Mouse (Mus musculus) heart, embryonic 16.5 days (tissue): ENCODE data around the gene Gpc6. TPM values are rescaled to one million over a fixed set of nuclear protein-coding genes. Genes with fewer than 3 reads are reported as not detected.

Experiments
- ATAC-seq: fragments of 200-750 bp; cut with Nextera tagmentation; replicated peaks from 2 replicates; pipeline ENCODE4 v1.8.0; 2017; ENCODE audit warnings: moderate number of reproducible peaks; ENCODE audit not compliant: insufficient read depth, low FRiP score; ENCODE audit errors: extremely low read depth
- H3K27ac ChIP-seq: fragments of 300-500 bp; sonication (generic); 2 replicates; pipeline ENCODE4 v1.5.1; 2014; ENCODE audit warnings: mild to moderate bottlenecking, low read length, control low read depth, moderate library complexity
- H3K27me3 ChIP-seq: fragments of 300-500 bp; sonication (generic); 2 replicates; pipeline ENCODE4 v1.6.1; 2014; ENCODE audit warnings: low read length, mixed read lengths; ENCODE audit not compliant: control insufficient read depth, insufficient read depth
- H3K36me3 ChIP-seq: fragments of 300-500 bp; sonication (generic); 2 replicates; pipeline ENCODE4 v1.6.1; 2014; ENCODE audit not compliant: control insufficient read depth, insufficient read depth
- H3K4me1 ChIP-seq: fragments of 300-500 bp; sonication (generic); 2 replicates; pipeline ENCODE4 v1.6.1; 2014; ENCODE audit warnings: low read length, mixed read lengths; ENCODE audit not compliant: control insufficient read depth, insufficient read depth
- H3K4me2 ChIP-seq: fragments of 300-500 bp; sonication (generic); 2 replicates; pipeline ENCODE4 v1.6.1; 2014; ENCODE audit warnings: low read depth, mild to moderate bottlenecking, control low read depth, low read length
- H3K4me3 ChIP-seq: fragments of 300-500 bp; sonication (generic); 2 replicates; pipeline ENCODE4 v1.5.1; 2014; ENCODE audit warnings: mild to moderate bottlenecking, control low read depth, low read length
- H3K9ac ChIP-seq: fragments of 300-500 bp; sonication (generic); 2 replicates; pipeline ENCODE4 v1.6.1; 2014; ENCODE audit warnings: low read length, control low read depth
- H3K9me3 ChIP-seq: fragments of 300-500 bp; sonication (generic); replicated peaks from 2 replicates; pipeline ENCODE4 v1.6.1; 2016; ENCODE audit warnings: low read length; ENCODE audit not compliant: control insufficient read depth
- WGBS: fragments of 180-500 bp; shearing (Covaris S2); extraction: QIAGEN DNeasy Blood & Tissue Kit; methylation state at CpG from one replicate; pipeline ENCODE4 v1.1.7; 2014; 5-methylcytosine and 5-hydroxymethylcytosine counted together
- polyA plus RNA-seq: library from polyadenylated mRNA; unstranded; fragments of >200 nt; fragmentation: Nextera tagmentation; extraction: Ambion mirVana; gene quantifications from 2 replicates; pipeline ENCODE4 v1.2.1, GENCODE M21; 2015

Gene Gpc6
- polyA plus RNA-seq, 1 experiment from 2014 or later = 15.8 TPM

DNA sequence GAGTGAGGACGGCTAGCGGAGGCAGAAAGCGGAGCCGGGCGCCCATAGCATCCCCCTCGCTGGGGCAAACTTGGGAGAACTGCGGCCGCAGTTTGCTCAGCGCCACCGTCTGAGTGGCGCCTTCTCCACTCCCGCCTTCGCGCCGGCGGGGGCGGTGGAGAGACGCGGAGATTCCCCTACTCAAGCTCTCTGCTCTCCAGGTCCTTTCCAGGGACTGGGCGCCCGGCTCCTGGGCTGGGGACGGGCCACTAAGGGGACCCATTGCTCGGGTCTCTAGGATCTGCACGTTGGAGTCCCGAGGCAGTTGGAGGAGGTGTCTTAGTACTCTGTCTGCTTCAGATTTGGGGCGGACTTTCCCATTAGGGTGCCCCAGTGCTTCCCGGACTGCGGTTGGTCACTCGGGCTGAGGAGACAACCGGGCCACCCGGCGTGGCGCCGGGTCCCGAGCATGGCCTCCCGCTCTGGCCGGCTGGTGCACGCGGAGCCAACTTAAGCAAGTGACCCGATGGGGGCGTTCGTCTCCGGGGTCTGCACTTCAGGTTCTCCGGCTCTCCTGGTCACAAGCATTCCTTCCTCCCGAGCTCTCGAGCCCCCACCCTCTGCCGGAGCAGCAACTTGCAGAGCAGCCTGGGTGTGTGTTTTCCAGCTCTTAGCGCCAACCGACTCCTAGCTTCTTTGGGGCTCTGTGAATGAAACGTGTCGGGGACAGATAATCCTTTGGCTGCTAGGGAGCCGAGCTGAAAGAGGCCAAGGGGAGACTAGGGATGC lies 1.5 kb downstream of the Gpc6 start:
- peak overlapping the region; percentile 80 for H3K9ac ChIP-seq
- no peaks in the 10 kb centered on the region for H3K36me3 ChIP-seq
- no peaks in the 10 kb centered on the region for H3K9me3 ChIP-seq
- WGBS = under 1% methylated on average over 52 of the region's 52 CpGs
- peaks cover 3% of the 10 kb centered on the region for H3K27me3 ChIP-seq
- H3K4me3 ChIP-seq = peak overlapping the region; percentile 78
- peak overlapping the region; percentile 100 for H3K4me2 ChIP-seq
- H3K27ac ChIP-seq = peak overlapping the region; percentile 80
- peak; percentile 77 for ATAC-seq
- peaks cover 6% of the 10 kb centered on the region; the same call in 1 of the 2 replicates for H3K4me1 ChIP-seq

DNA sequence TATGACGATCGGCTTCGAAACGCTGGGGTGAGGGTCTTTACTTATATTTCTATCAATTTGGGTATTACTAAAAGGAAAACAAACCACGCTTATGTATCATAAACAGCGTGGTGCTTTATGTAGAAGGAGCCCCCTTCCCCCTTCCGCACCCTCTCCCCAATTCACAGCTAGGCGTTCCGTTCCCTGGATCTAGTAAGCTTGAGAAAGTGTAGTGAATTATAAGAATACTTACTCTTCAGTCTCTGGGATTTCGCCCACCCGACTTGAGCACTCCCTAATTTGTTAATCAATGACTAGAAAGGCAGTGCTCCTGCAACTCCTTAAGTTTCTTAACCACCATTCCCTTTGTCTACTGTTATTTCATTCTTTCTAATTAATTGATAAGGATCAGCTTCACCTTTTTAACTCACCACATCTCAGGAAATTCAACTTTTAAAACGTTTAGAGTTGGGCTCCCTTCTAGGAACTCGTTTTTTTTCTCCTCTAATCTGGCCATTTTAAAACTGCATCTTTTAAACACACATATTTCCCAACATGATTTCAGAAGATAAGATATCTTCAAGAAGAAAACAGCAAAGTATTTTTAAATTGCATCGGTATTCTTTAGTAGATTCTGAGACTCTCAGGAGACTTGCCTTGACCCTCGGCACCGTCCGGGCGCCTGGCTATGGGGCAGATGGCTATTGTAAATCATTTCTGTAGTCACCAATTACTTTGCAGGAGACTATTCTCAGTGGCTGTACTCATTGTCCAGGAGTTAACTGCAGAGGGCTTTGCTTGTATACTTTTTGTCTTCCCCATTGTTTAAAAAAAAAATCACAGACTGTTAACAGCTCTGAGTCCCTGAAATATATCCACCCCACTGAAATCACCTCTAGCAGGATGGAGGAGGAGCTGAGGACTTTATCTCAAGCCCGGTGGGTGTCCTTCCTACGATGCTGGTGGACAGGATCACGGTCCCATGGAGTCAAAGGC lies 2.5 kb downstream of the Gpc6 start:
- ATAC-seq = no peak
- 7% methylated on average over 21 of the region's 21 CpGs for WGBS
- peaks cover 6% of the 10 kb centered on the region; the same call in 1 of the 2 replicates for H3K4me1 ChIP-seq
- H3K4me3 ChIP-seq = peak overlapping the region; percentile 78
- peak overlapping the region; percentile 80 for H3K9ac ChIP-seq
- no peaks in the 10 kb centered on the region for H3K9me3 ChIP-seq
- H3K4me2 ChIP-seq = peak overlapping the region; percentile 100
- peaks cover 3% of the 10 kb centered on the region for H3K27me3 ChIP-seq
- no peaks in the 10 kb centered on the region for H3K36me3 ChIP-seq
- H3K27ac ChIP-seq = peak overlapping the region; percentile 27; the same call in 1 of the 2 replicates

- WGBS = 51% methylated on average over 2 of the region's 2 CpGs
- H3K4me1 ChIP-seq = peaks cover 6% of the 10 kb centered on the region; the same call in 1 of the 2 replicates
- H3K4me3 ChIP-seq = peak overlapping the region; percentile 7
- no peak for ATAC-seq
- H3K27me3 ChIP-seq = peaks cover 3% of the 10 kb centered on the region
- no peak overlapping the region for H3K27ac ChIP-seq
- no peak overlapping the region for H3K9ac ChIP-seq
- no peaks in the 10 kb centered on the region for H3K36me3 ChIP-seq
- H3K9me3 ChIP-seq = no peaks in the 10 kb centered on the region
- H3K4me2 ChIP-seq = peak overlapping the region; percentile 100
Measured at GRCm38 (mm10) chr14:116928395-116928794, 3.3 kb downstream of the Gpc6 start.

DNA sequence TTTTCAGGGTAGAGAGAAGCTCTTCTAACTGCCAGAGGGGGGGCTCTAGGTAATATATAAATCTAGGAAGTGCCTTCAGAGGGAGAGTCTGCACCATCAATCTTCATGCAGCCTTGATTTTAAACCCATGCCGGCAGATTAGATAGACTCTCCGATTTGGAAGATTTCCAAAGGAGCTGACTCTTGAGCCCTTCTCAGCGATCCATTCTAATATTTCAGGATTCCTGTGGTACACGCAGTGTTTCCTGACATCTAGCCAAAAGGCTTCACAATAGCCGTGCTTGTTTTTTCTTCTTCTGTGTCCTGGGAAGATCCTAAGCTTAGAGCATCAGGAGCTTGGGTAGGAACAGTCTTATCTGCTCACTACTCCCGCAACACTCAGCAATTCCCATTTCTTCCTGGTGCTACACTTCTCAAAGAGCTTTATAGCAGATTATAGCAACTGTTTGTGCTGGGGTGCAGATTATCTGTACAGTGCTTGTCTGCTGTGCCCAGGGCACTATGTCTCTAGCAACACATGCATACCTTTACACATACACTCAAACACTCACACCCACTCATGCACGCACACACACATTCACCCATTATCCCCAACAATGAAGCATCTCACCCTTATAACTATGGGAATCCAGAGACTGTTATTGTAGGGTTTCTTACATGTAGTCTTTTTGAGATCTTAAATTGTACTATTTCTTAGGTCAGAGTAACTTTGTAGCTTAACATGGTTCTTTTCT lies 3.8 kb downstream of the Gpc6 start:
- no peaks in the 10 kb centered on the region for H3K9me3 ChIP-seq
- no peak for ATAC-seq

DNA sequence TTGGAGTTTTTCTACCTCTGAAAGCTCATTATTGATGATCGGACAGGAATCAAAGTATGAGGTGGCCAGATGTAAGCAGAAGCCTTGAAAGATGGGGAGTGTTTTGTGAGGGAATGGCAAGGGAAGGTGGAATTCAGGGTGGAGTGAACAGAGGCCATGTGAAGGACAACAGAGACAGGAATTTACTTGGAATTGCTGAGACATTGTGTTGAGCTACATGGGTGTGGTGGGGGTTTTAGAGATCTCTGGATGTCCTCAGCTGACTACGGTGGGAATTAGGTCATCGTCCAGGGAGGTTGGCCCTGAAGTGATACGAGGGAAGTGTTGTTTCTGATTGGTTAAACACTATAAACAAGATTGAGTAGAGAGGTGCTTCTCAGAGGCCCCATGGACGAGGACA lies 8.7 kb downstream of the Gpc6 start:
- Histone ChIP-seq H3K27me3 (peaks cover 3% of the 10 kb centered on the region; the same call in 1 of the 2 replicates), H3K4me1 (no peaks in the 10 kb centered on the region), H3K9ac (no peak overlapping the region), H3K27ac (no peak overlapping the region), H3K4me2 (no peak overlapping the region), H3K4me3 (no peak overlapping the region), H3K36me3 (no peaks in the 10 kb centered on the region), H3K9me3 (no peaks in the 10 kb centered on the region)
- no peak for ATAC-seq
- 47% methylated on average over 5 of the region's 5 CpGs for WGBS

More for the DNA sequence above, 3.8 kb downstream of the Gpc6 start:
- Histone ChIP-seq H3K27ac (no peak overlapping the region), H3K9ac (no peak overlapping the region), H3K4me2 (no peak overlapping the region), H3K36me3 (no peaks in the 10 kb centered on the region), H3K4me3 (no peak overlapping the region), H3K27me3 (peaks cover 3% of the 10 kb centered on the region), H3K4me1 (peaks cover 6% of the 10 kb centered on the region; the same call in 1 of the 2 replicates)
- WGBS = 44% methylated on average over 7 of the region's 7 CpGs

DNA sequence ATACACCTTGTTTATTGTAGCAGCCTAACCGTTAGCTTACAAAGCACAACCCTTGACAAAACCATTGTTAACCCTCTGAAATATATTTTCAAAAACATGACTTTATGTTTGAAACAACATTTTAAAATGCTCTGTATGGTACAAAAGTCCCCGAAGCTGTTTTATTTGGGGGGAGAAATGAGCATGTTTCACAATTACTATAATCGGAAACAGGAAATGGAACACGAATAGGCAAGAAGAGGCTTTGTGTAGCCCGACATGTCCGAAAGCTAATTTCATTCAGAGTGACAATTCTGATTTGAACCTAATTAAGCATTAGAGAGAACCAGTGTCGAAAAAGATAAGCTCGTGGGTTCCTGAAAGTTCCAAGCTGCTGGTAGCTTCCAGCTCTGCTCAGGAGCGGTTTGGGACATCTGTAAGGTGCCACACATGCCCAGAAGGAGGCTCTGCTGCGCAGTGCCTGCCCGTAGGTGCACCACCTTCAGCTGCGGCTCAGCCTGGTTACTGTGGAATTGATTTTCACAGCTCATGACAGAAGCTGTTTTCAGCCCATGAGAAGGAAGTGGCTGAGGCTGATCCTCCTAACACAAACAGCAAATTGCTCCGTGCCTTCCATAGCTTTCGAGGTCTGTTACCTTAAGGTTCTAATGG lies 12.9 kb downstream of the Gpc6 start:
- no peak for ATAC-seq
- Histone ChIP-seq H3K4me1 (no peaks in the 10 kb centered on the region), H3K36me3 (no peaks in the 10 kb centered on the region), H3K27me3 (no peaks in the 10 kb centered on the region), H3K27ac (no peak overlapping the region), H3K4me3 (no peak overlapping the region), H3K9me3 (no peaks in the 10 kb centered on the region), H3K9ac (no peak overlapping the region), H3K4me2 (no peak overlapping the region)
- WGBS = 75% methylated on average over 14 of the region's 14 CpGs

GRCm38 (mm10) chr14:116938735-116939134 lies 13.6 kb downstream of the Gpc6 start:
- H3K4me1 ChIP-seq = no peaks in the 10 kb centered on the region
- no peak overlapping the region for H3K4me2 ChIP-seq
- no peaks in the 10 kb centered on the region for H3K9me3 ChIP-seq
- H3K27ac ChIP-seq = no peak overlapping the region
- no peaks in the 10 kb centered on the region for H3K36me3 ChIP-seq
- H3K9ac ChIP-seq = no peak overlapping the region
- no peak overlapping the region for H3K4me3 ChIP-seq
- no peaks in the 10 kb centered on the region for H3K27me3 ChIP-seq
- ATAC-seq = no peak
- 92% methylated on average over 9 of the region's 9 CpGs for WGBS

GRCm38 (mm10) chr14:116939561-116939960 lies 14.4 kb downstream of the Gpc6 start:
- Histone ChIP-seq H3K9me3 (0 out of 2 replicates have a peak, but pooled peaks cover 2% of the 10 kb centered on the region), H3K4me3 (no peak overlapping the region), H3K9ac (no peak overlapping the region), H3K4me2 (no peak overlapping the region), H3K4me1 (no peaks in the 10 kb centered on the region), H3K27me3 (no peaks in the 10 kb centered on the region), H3K36me3 (no peaks in the 10 kb centered on the region), H3K27ac (no peak overlapping the region)
- ATAC-seq = no peak
- WGBS = 88% methylated on average over 1 of the region's 1 CpGs
